Mouse (Mus musculus) liver, embryonic 14.5 days (tissue): Measurements from ENCODE around the gene Jaml. TPM values are rescaled to one million over a fixed set of nuclear protein-coding genes. Genes with fewer than 3 reads are reported as not detected.
"Not testable (repeated sequence)": the region's sequence is repeated elsewhere in the genome, so short reads cannot be mapped to it uniquely, and the experiment has no call there.

ENCODE experiments used
- ATAC-seq: fragments of 200-750 bp; cut with Nextera tagmentation; 2 replicates; pipeline ENCODE4 v1.8.0; 2017; ENCODE audit warnings: moderate number of reproducible peaks, mild to moderate bottlenecking, moderate library complexity; ENCODE audit not compliant: insufficient read depth
- DNase-seq, 3 experiments: peaks; one replicate each; pipeline ENCODE4 v3.0.0-alpha.2; 2012 to 2013; ENCODE audit warnings: low read depth in 3 of 3, low spot score in 3 of 3
- H3K27ac ChIP-seq: fragments of 300-500 bp; sonication (generic); 2 replicates; pipeline ENCODE4 v1.5.1; 2014; ENCODE audit warnings: moderate library complexity, mild to moderate bottlenecking, control low read depth, inconsistent platforms
- H3K27me3 ChIP-seq: fragments of 300-500 bp; sonication (generic); 2 replicates; pipeline ENCODE4 v1.6.1; 2014; ENCODE audit warnings: mild to moderate bottlenecking, low read length, moderate library complexity; ENCODE audit not compliant: control insufficient read depth, insufficient read depth
- H3K36me3 ChIP-seq: fragments of 300-500 bp; sonication (generic); replicated peaks from 2 replicates; pipeline ENCODE4 v1.6.1; 2014; ENCODE audit warnings: low read depth; ENCODE audit not compliant: control insufficient read depth, insufficient read depth
- H3K4me1 ChIP-seq, 2 experiments: fragments of 200-500 bp in 1 of 2; fragments of 300-500 bp in 1 of 2; sonication (generic) in 1 of 2; replicated peaks; 2 replicates each; pipeline ENCODE4 v1.6.1; 2012 to 2014; ENCODE audit warnings: antibody characterized with exemption in 1 of 2, inconsistent platforms in 1 of 2, low read length in 1 of 2; ENCODE audit not compliant: control insufficient read depth in 2 of 2, insufficient read depth in 2 of 2
- H3K4me2 ChIP-seq: fragments of 300-500 bp; sonication (generic); 2 replicates; pipeline ENCODE4 v1.6.1; 2014; ENCODE audit warnings: low read depth, mild to moderate bottlenecking, control low read depth, moderate library complexity
- H3K4me3 ChIP-seq, 2 experiments: fragments of 200-500 bp in 1 of 2; fragments of 300-500 bp in 1 of 2; sonication (generic) in 1 of 2; 2 replicates each; pipeline ENCODE4 v1.5.1; 2012 to 2014; ENCODE audit warnings: low read depth in 2 of 2, low read length in 2 of 2, mild to moderate bottlenecking in 2 of 2, control low read depth in 1 of 2, inconsistent platforms in 1 of 2, moderate library complexity in 1 of 2; ENCODE audit not compliant: insufficient read depth in 1 of 2
- H3K9ac ChIP-seq: fragments of 300-500 bp; sonication (generic); replicated peaks from 2 replicates; pipeline ENCODE4 v1.6.1; 2014; ENCODE audit warnings: mild to moderate bottlenecking, control low read depth, moderate library complexity
- H3K9me3 ChIP-seq: fragments of 300-500 bp; sonication (generic); 2 replicates; pipeline ENCODE4 v1.6.1; 2016; ENCODE audit warnings: low read length, mixed read lengths; ENCODE audit not compliant: control insufficient read depth
- CTCF ChIP-seq: IDR thresholded peaks from 2 replicates; pipeline ENCODE4 v1.5.1; 2016; ENCODE audit warnings: antibody characterized with exemption, low read depth, control low read depth
- EP300 ChIP-seq: IDR thresholded peaks from 2 replicates; pipeline ENCODE4 v1.6.1; 2016; ENCODE audit warnings: antibody characterized with exemption, low read depth
- WGBS: fragments of 180-500 bp; shearing (Covaris S2); extraction: QIAGEN DNeasy Blood & Tissue Kit; methylation state at CpG from one replicate; pipeline ENCODE4 v1.1.7; 2014; ENCODE audit not compliant: insufficient replicate concordance; 5-methylcytosine and 5-hydroxymethylcytosine counted together
- polyA plus RNA-seq, 2 experiments: library from polyadenylated mRNA; depleted of rRNA in 1 of 2; stranded (reverse) in 1 of 2; unstranded in 1 of 2; fragments of >200 nt; fragmentation: Nextera tagmentation in 1 of 2; extraction: Ambion mirVana in 1 of 2; gene quantifications; 2 replicates each; pipeline versions ENCODE4 v1.2.1 to v1.2.3; 2012 to 2014

The Jaml gene
- polyA plus RNA-seq (2012; rRNA removed) (0.03 and 0.09 TPM in 2 replicates), polyA plus RNA-seq (2014; fragmentation: Nextera tagmentation; extraction: Ambion mirVana) (0.21 and 0.25 TPM in 2 replicates)

DNA sequence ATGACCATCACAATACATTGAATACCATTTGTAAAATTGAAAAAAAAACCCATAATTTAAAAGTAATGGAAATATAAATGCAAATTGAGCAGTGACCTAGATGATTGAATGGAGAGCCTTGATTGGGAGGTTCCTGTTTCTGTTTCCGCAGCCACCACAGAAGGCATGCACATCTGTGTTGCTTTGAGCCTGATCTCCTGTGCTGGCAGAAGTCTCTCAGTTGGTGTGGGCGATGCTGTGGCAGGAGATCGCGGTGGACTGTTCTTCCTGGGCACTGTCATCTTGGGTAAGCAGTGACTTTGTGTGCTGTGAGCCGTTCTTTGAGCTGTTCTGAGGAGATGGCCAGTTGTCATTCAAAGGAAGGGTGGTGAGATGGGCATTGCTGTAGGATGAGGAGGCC, at the start of gene Jaml:
Jaml (plus strand) TSS at position 173 of the 400 bp plus-strand sequence.
- 54% methylated on average over 5 of the region's 5 CpGs for WGBS
- H3K4me1 ChIP-seq = no peaks in the 10 kb centered on the region
- H3K9me3 ChIP-seq = no peaks in the 10 kb centered on the region
- no peaks in the 10 kb centered on the region for H3K36me3 ChIP-seq
- DNase-seq = no peak
- H3K27me3 ChIP-seq = no peaks in the 10 kb centered on the region
- no peak within 1 kb of the TSS for H3K4me3 ChIP-seq
- no peak for ATAC-seq
- no peak within 1 kb of the TSS for H3K4me2 ChIP-seq
- H3K27ac ChIP-seq = no peak within 1 kb of the TSS
- TF ChIP-seq EP300 = no peak
- no peak for TF ChIP-seq CTCF
- no peak within 1 kb of the TSS for H3K9ac ChIP-seq

DNA sequence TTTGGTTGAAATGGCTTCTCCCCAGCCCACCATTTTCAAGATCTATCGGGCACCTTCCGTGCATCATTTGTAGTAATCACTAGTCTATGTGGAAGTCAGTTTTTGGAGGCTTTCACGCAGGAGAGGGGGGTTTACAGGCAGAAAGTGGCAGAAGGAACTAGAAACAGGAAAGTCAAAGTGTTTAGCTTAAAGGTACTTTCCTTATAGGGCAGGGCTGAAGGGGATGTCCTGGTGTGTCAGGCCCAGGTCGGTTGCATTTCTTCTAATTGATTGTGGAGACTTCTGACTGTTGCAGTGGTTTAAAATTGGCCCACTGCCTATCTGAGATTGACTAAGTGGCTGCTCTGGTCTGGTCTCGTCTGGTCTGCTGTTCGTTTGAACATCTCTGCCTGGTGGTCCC, 48.6 kb upstream of the Jaml start:
- Histone ChIP-seq H3K4me1 (0 out of 4 replicates have a peak, but pooled peaks cover 0 to 2% of the 10 kb centered on the region in 2 experiments), H3K4me2 (no peak overlapping the region), H3K9me3 (no peaks in the 10 kb centered on the region), H3K36me3 (no peaks in the 10 kb centered on the region), H3K27ac (no peak overlapping the region), H3K27me3 (no peaks in the 10 kb centered on the region), H3K9ac (no peak overlapping the region), H3K4me3 (no peak overlapping the region)
- TF ChIP-seq CTCF (no peak), EP300 (no peak)
- ATAC-seq (no peak), DNase-seq (no peak)
- whole genome bisulfite sequencing = 54% methylated on average over 6 of the region's 6 CpGs

DNA sequence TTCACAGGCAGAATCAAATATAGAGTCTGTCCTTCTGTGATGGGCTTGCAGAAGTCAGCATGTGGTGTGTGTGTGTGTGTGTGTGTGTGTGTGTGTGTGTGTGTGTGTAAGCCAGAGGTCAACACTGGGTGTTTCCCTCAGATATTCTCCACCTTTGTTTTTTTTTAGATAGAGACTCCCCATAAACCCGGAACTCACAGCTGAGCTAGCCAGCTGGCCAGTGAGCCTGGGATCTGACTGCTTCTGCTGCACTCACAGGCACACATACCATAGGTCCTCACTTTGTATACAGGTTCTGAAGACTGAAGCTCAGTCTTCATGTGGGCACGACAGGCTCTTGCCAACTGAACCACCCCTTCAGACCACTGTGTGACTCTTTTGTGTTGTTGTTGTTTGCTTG, 46.7 kb upstream of the Jaml start:
- Histone ChIP-seq H3K4me2 (no peak overlapping the region), H3K9me3 (no peaks in the 10 kb centered on the region), H3K9ac (no peak overlapping the region), H3K4me3 (no peak overlapping the region), H3K27ac (no peak overlapping the region), H3K27me3 (no peaks in the 10 kb centered on the region), H3K4me1 (0 out of 4 replicates have a peak, but pooled peaks cover 0 to 2% of the 10 kb centered on the region in 2 experiments), H3K36me3 (no peaks in the 10 kb centered on the region)
- no peak for ATAC-seq
- TF ChIP-seq CTCF = no peak
- TF ChIP-seq EP300 = no peak
- WGBS = 40% methylated on average over 2 of the region's 2 CpGs
- DNase-seq = no peak

DNA sequence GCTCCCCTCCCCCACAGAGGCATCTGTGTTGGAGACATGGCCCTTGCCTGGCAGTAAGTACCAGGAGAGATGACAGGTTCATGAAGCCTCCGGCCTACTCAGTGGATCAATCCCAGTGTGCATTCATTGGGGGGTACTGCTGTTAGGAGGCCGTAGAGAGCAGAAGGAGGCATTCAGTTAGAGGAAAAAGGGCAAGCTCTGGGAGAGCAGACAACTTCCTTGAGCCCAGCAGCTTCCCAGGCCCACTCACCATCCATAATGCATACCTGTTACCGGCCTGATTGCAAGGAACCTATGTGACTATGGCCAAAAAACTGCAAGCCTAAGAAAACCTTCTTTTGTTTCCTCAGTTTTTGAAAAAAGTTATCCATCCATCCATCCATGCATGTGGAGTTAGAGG, 44.5 kb upstream of the Jaml start:
- Histone ChIP-seq H3K4me3 (no peak overlapping the region), H3K9me3 (no peaks in the 10 kb centered on the region), H3K36me3 (no peaks in the 10 kb centered on the region), H3K27me3 (no peaks in the 10 kb centered on the region), H3K27ac (no peak overlapping the region), H3K4me2 (no peak overlapping the region), H3K4me1 (no peaks in the 10 kb centered on the region), H3K9ac (no peak overlapping the region)
- no peak for ATAC-seq
- 46% methylated on average over 3 of the region's 3 CpGs for WGBS
- no peak for DNase-seq
- TF ChIP-seq EP300 (no peak), CTCF (no peak)

DNA sequence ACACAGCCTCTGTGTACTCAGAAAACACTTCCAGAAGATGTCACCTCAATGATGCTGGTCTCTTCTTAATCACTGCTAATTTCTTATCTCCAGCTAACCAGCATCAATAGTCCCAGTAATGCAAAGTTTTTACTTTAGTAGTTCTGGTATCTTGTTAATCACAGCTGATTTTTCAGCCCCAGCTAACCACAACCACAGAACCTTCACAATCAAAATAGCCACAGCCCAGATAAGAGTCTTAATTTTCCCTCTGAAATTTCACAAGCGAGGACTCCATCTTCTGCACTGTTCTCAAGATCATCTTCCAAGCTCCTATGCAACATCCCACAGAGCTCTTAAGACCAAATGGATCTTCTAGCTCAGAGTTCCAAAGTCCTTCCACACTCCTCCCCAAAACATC, 41.2 kb upstream of the Jaml start:
- H3K27me3 ChIP-seq = peaks cover 20% of the 10 kb centered on the region

More for the DNA sequence above, 41.2 kb upstream of the Jaml start:
- 37% methylated on average over 1 of the region's 1 CpGs for WGBS
- DNase-seq, H3K27ac ChIP-seq, H3K36me3 ChIP-seq, ATAC-seq, H3K9me3 ChIP-seq, H3K4me2 ChIP-seq, H3K4me1 ChIP-seq, H3K4me3 ChIP-seq, H3K9ac ChIP-seq: not testable (repeated sequence)
